Mouse (Mus musculus) liver, embryonic 16.5 days (tissue): ENCODE results near the gene Hist1h2ba. TPM values are rescaled to one million over a fixed set of nuclear protein-coding genes. Genes with fewer than 3 reads are reported as not detected.
A peak's percentile ranks its signal among the peaks of the same experiment; 100 is the strongest.

Experiments
- ATAC-seq: fragments of 200-750 bp; cut with Nextera tagmentation; 2 replicates; pipeline ENCODE4 v1.8.0; 2017; ENCODE audit warnings: low read depth, mild to moderate bottlenecking, moderate number of reproducible peaks, moderate library complexity
- H3K27ac ChIP-seq: fragments of 300-500 bp; sonication (generic); 2 replicates; pipeline ENCODE4 v1.5.1; 2014; ENCODE audit warnings: mild to moderate bottlenecking, low read length
- H3K27me3 ChIP-seq: fragments of 300-500 bp; sonication (generic); 2 replicates; pipeline ENCODE4 v1.6.1; 2014; ENCODE audit warnings: low read depth, low read length, mixed read lengths; ENCODE audit not compliant: control insufficient read depth, insufficient read depth
- H3K36me3 ChIP-seq: fragments of 300-500 bp; sonication (generic); 2 replicates; pipeline ENCODE4 v1.6.1; 2014; ENCODE audit warnings: mild to moderate bottlenecking; ENCODE audit not compliant: control insufficient read depth, insufficient read depth
- H3K4me1 ChIP-seq: fragments of 300-500 bp; sonication (generic); 2 replicates; pipeline ENCODE4 v1.6.1; 2014; ENCODE audit warnings: low read depth, low read length, mixed read lengths; ENCODE audit not compliant: control insufficient read depth
- H3K4me2 ChIP-seq: fragments of 300-500 bp; sonication (generic); 2 replicates; pipeline ENCODE4 v1.6.1; 2014; ENCODE audit warnings: low read depth, low read length, mixed read lengths
- H3K4me3 ChIP-seq: fragments of 300-500 bp; sonication (generic); 2 replicates; pipeline ENCODE4 v1.5.1; 2014; ENCODE audit warnings: low read depth, mild to moderate bottlenecking, low read length
- H3K9ac ChIP-seq: fragments of 300-500 bp; sonication (generic); 2 replicates; pipeline ENCODE4 v1.6.1; 2014; ENCODE audit warnings: low read depth, low read length
- H3K9me3 ChIP-seq: fragments of 300-500 bp; sonication (generic); replicated peaks from 2 replicates; pipeline ENCODE4 v1.6.1; 2016; ENCODE audit warnings: low read length; ENCODE audit not compliant: control insufficient read depth
- WGBS: fragments of 180-500 bp; shearing (Covaris S2); extraction: QIAGEN DNeasy Blood & Tissue Kit; methylation state at CpG from one replicate; pipeline ENCODE4 v1.1.7; 2014; ENCODE audit not compliant: insufficient replicate concordance; 5-methylcytosine and 5-hydroxymethylcytosine counted together
- polyA plus RNA-seq: library from polyadenylated mRNA; unstranded; fragments of >200 nt; fragmentation: Nextera tagmentation; extraction: Ambion mirVana; gene quantifications from 2 replicates; pipeline ENCODE4 v1.2.1, GENCODE M21; 2015

The Hist1h2ba gene
- polyA plus RNA-seq, 1 experiment from 2014 or later = not detected

GRCm38 (mm10) chr13:23940291-23940690 is 6.3 kb upstream of the Hist1h2ba start:
- ATAC-seq = no peak
- H3K4me1 ChIP-seq = no peaks in the 10 kb centered on the region
- 53% methylated on average over 6 of the region's 6 CpGs for WGBS
- no peak overlapping the region for H3K9ac ChIP-seq
- H3K36me3 ChIP-seq = no peaks in the 10 kb centered on the region
- H3K27me3 ChIP-seq = no peaks in the 10 kb centered on the region
- no peak overlapping the region for H3K27ac ChIP-seq
- H3K9me3 ChIP-seq = no peaks in the 10 kb centered on the region
- H3K4me3 ChIP-seq = no peak overlapping the region
- H3K4me2 ChIP-seq = no peak overlapping the region

GRCm38 (mm10) chr13:23938699-23939098 is 4.7 kb upstream of the Hist1h2ba start:
- WGBS = 59% methylated on average over 1 of the region's 1 CpGs

GRCm38 (mm10) chr13:23934211-23934520 is 210 bp upstream of the Hist1h2ba start, which contains the start of gene Hist1h2aa:
Gene Hist1h2aa, plus strand, starts transcription at chr13:23934462.
- WGBS = 79% methylated on average over 10 of the region's 10 CpGs
- Histone ChIP-seq H3K4me3 (no peak within 1 kb of the TSS), H3K27me3 (no peaks in the 10 kb centered on the region), H3K36me3 (no peaks in the 10 kb centered on the region), H3K9ac (no peak within 1 kb of the TSS), H3K4me2 (no peak within 1 kb of the TSS), H3K9me3 (no peaks in the 10 kb centered on the region), H3K4me1 (no peaks in the 10 kb centered on the region), H3K27ac (no peak within 1 kb of the TSS)
- no peak for ATAC-seq

More at GRCm38 (mm10) chr13:23938699-23939098, 4.7 kb upstream of the Hist1h2ba start:
- Histone ChIP-seq H3K4me2 (no peak overlapping the region), H3K4me1 (no peaks in the 10 kb centered on the region), H3K27me3 (no peaks in the 10 kb centered on the region), H3K27ac (no peak overlapping the region), H3K9ac (no peak overlapping the region), H3K9me3 (no peaks in the 10 kb centered on the region), H3K4me3 (no peak overlapping the region), H3K36me3 (no peaks in the 10 kb centered on the region)
- no peak for ATAC-seq

- Histone ChIP-seq H3K27ac (no peak overlapping the region), H3K4me3 (no peak overlapping the region), H3K27me3 (no peaks in the 10 kb centered on the region), H3K4me2 (no peak overlapping the region), H3K9me3 (no peaks in the 10 kb centered on the region), H3K9ac (no peak overlapping the region), H3K4me1 (no peaks in the 10 kb centered on the region), H3K36me3 (no peaks in the 10 kb centered on the region)
- ATAC-seq = no peak
- 69% methylated on average over 11 of the region's 11 CpGs for WGBS
Observed at GRCm38 (mm10) chr13:23930904-23931303, 3.1 kb downstream of the Hist1h2ba start.

GRCm38 (mm10) chr13:23930461-23930860 is 3.5 kb downstream of the Hist1h2ba start:
- no peak overlapping the region for H3K4me3 ChIP-seq
- ATAC-seq = no peak
- H3K36me3 ChIP-seq = no peaks in the 10 kb centered on the region
- no peak overlapping the region for H3K27ac ChIP-seq
- 72% methylated on average over 9 of the region's 9 CpGs for WGBS
- H3K27me3 ChIP-seq = no peaks in the 10 kb centered on the region
- H3K9ac ChIP-seq = no peak overlapping the region
- H3K4me2 ChIP-seq = no peak overlapping the region
- no peaks in the 10 kb centered on the region for H3K4me1 ChIP-seq
- H3K9me3 ChIP-seq = no peaks in the 10 kb centered on the region

GRCm38 (mm10) chr13:23928637-23929036 is 5.3 kb downstream of the Hist1h2ba start:
- ATAC-seq = peak; percentile 88
- Histone ChIP-seq H3K9ac (no peak overlapping the region), H3K4me1 (no peaks in the 10 kb centered on the region), H3K36me3 (no peaks in the 10 kb centered on the region), H3K27ac (no peak overlapping the region), H3K9me3 (no peaks in the 10 kb centered on the region), H3K4me3 (no peak overlapping the region), H3K4me2 (peak overlapping the region; percentile 39; the same call in 1 of the 2 replicates), H3K27me3 (no peaks in the 10 kb centered on the region)
- 29% methylated on average over 3 of the region's 3 CpGs for WGBS

GRCm38 (mm10) chr13:23925792-23926191 is 8.2 kb downstream of the Hist1h2ba start:
- H3K27ac ChIP-seq = no peak overlapping the region
- no peak overlapping the region for H3K4me3 ChIP-seq
- H3K36me3 ChIP-seq = no peaks in the 10 kb centered on the region
- H3K9ac ChIP-seq = no peak overlapping the region
- 63% methylated on average over 2 of the region's 2 CpGs for WGBS
- no peaks in the 10 kb centered on the region for H3K27me3 ChIP-seq
- H3K4me1 ChIP-seq = no peaks in the 10 kb centered on the region
- no peak for ATAC-seq
- no peaks in the 10 kb centered on the region for H3K9me3 ChIP-seq
- H3K4me2 ChIP-seq = no peak overlapping the region

- Histone ChIP-seq H3K36me3 (no peaks in the 10 kb centered on the region), H3K9ac (no peak overlapping the region), H3K27ac (no peak overlapping the region), H3K4me3 (no peak overlapping the region), H3K4me1 (peaks cover 18% of the 10 kb centered on the region), H3K27me3 (no peaks in the 10 kb centered on the region), H3K9me3 (no peaks in the 10 kb centered on the region), H3K4me2 (no peak overlapping the region)
- ATAC-seq = no peak
- WGBS = 15% methylated on average over 4 of the region's 4 CpGs
Observed at GRCm38 (mm10) chr13:23917674-23918073, 16.3 kb downstream of the Hist1h2ba start.

GRCm38 (mm10) chr13:23916132-23916531 is 17.8 kb downstream of the Hist1h2ba start:
- Histone ChIP-seq H3K36me3 (no peaks in the 10 kb centered on the region), H3K4me2 (no peak overlapping the region), H3K9ac (no peak overlapping the region), H3K4me3 (no peak overlapping the region), H3K9me3 (no peaks in the 10 kb centered on the region), H3K4me1 (peaks cover 18% of the 10 kb centered on the region), H3K27me3 (no peaks in the 10 kb centered on the region), H3K27ac (no peak overlapping the region)
- no peak for ATAC-seq
- 64% methylated on average over 1 of the region's 1 CpGs for WGBS
